Mouse (Mus musculus): ENCODE measurements around the gene Afap1. TPM values are rescaled to one million over a fixed set of nuclear protein-coding genes. Genes with fewer than 3 reads are reported as not detected.

Afap1 gene
- polyA plus RNA-seq, 1 experiment from 2014 or later, result 18.8 TPM

GRCm38 (mm10) chr5:35960168-35960567, 67.0 kb downstream of the Afap1 start:
- no peaks in the 10 kb centered on the region for H3K4me1 ChIP-seq (replicated peaks; ENCODE audit: control insufficient read depth, insufficient read depth, low read length)
- DNase-seq (ENCODE audit: low spot score) (no peak), ATAC-seq (replicated peaks; ENCODE audit: low FRiP score, low TSS enrichment, low read depth) (no peak)
- H3K4me3 ChIP-seq (ENCODE audit: low read depth, low read length), result no peak overlapping the region
- no peak overlapping the region for H3K9ac ChIP-seq (ENCODE audit: low read length)
- no peaks in the 10 kb centered on the region for H3K27me3 ChIP-seq (replicated peaks; ENCODE audit: control insufficient read depth, insufficient read depth, low read length)
- no peak overlapping the region for H3K27ac ChIP-seq (ENCODE audit: low read depth)
- WGBS, result 80% methylated on average over 8 of the region's 8 CpGs
- H3K9me3 ChIP-seq (ENCODE audit: control insufficient read depth, low read length), result no peaks in the 10 kb centered on the region
- H3K36me3 ChIP-seq (ENCODE audit: control insufficient read depth, insufficient read depth, low read length), result peaks cover 84% of the 10 kb centered on the region
- no peak overlapping the region for H3K4me2 ChIP-seq (ENCODE audit: low read length)

- H3K27ac ChIP-seq (ENCODE audit: low read depth), result no peak overlapping the region
- H3K4me3 ChIP-seq (ENCODE audit: low read depth, low read length), result no peak overlapping the region
- ATAC-seq (replicated peaks; ENCODE audit: low FRiP score, low TSS enrichment, low read depth), result no peak
- no peaks in the 10 kb centered on the region for H3K9me3 ChIP-seq (ENCODE audit: control insufficient read depth, low read length)
- no peaks in the 10 kb centered on the region for H3K27me3 ChIP-seq (replicated peaks; ENCODE audit: control insufficient read depth, insufficient read depth, low read length)
- 76% methylated on average over 8 of the region's 8 CpGs for WGBS
- H3K36me3 ChIP-seq (ENCODE audit: control insufficient read depth, insufficient read depth, low read length), result peaks cover 84% of the 10 kb centered on the region
- no peak overlapping the region for H3K9ac ChIP-seq (ENCODE audit: low read length)
- no peaks in the 10 kb centered on the region for H3K4me1 ChIP-seq (replicated peaks; ENCODE audit: control insufficient read depth, insufficient read depth, low read length)
- no peak for DNase-seq (ENCODE audit: low spot score)
- H3K4me2 ChIP-seq (ENCODE audit: low read length), result no peak overlapping the region
These were observed 68.2 kb downstream of the Afap1 start for GRCm38 (mm10) chr5:35961271-35961670.

- H3K9me3 ChIP-seq (ENCODE audit: control insufficient read depth, low read length), result no peaks in the 10 kb centered on the region
- DNase-seq (ENCODE audit: low spot score) (no peak), ATAC-seq (replicated peaks; ENCODE audit: low FRiP score, low TSS enrichment, low read depth) (no peak)
- H3K9ac ChIP-seq (ENCODE audit: low read length), result no peak overlapping the region
- 82% methylated on average over 9 of the region's 9 CpGs for WGBS
- H3K4me3 ChIP-seq (ENCODE audit: low read depth, low read length), result no peak overlapping the region
- H3K4me1 ChIP-seq (replicated peaks; ENCODE audit: control insufficient read depth, insufficient read depth, low read length), result no peaks in the 10 kb centered on the region
- peaks cover 80% of the 10 kb centered on the region for H3K36me3 ChIP-seq (ENCODE audit: control insufficient read depth, insufficient read depth, low read length)
- H3K4me2 ChIP-seq (ENCODE audit: low read length), result no peak overlapping the region
- no peaks in the 10 kb centered on the region for H3K27me3 ChIP-seq (replicated peaks; ENCODE audit: control insufficient read depth, insufficient read depth, low read length)
- H3K27ac ChIP-seq (ENCODE audit: low read depth), result no peak overlapping the region
These were observed 70.5 kb downstream of the Afap1 start for GRCm38 (mm10) chr5:35963635-35964034.

- Histone ChIP-seq H3K9ac (ENCODE audit: low read length) (no peak overlapping the region), H3K27me3 (replicated peaks; ENCODE audit: control insufficient read depth, insufficient read depth, low read length) (no peaks in the 10 kb centered on the region), H3K27ac (ENCODE audit: low read depth) (no peak overlapping the region), H3K4me3 (ENCODE audit: low read depth, low read length) (no peak overlapping the region), H3K9me3 (ENCODE audit: control insufficient read depth, low read length) (no peaks in the 10 kb centered on the region), H3K36me3 (ENCODE audit: control insufficient read depth, insufficient read depth, low read length) (peaks cover 92% of the 10 kb centered on the region), H3K4me1 (replicated peaks; ENCODE audit: control insufficient read depth, insufficient read depth, low read length) (0 out of 2 replicates have a peak, but pooled peaks cover 5% of the 10 kb centered on the region), H3K4me2 (ENCODE audit: low read length) (no peak overlapping the region)
- ATAC-seq (replicated peaks; ENCODE audit: low FRiP score, low TSS enrichment, low read depth), result no peak
- WGBS, result 57% methylated on average over 5 of the region's 5 CpGs
- DNase-seq (ENCODE audit: low spot score), result no peak
These were observed 71.9 kb downstream of the Afap1 start for GRCm38 (mm10) chr5:35965036-35965435.

- H3K4me2 ChIP-seq (ENCODE audit: low read length), result no peak overlapping the region
- no peaks in the 10 kb centered on the region for H3K27me3 ChIP-seq (replicated peaks; ENCODE audit: control insufficient read depth, insufficient read depth, low read length)
- no peaks in the 10 kb centered on the region for H3K9me3 ChIP-seq (ENCODE audit: control insufficient read depth, low read length)
- H3K36me3 ChIP-seq (ENCODE audit: control insufficient read depth, insufficient read depth, low read length), result peaks cover 50% of the 10 kb centered on the region
- no peak for DNase-seq (ENCODE audit: low spot score)
- H3K4me1 ChIP-seq (replicated peaks; ENCODE audit: control insufficient read depth, insufficient read depth, low read length), result peaks cover 28% of the 10 kb centered on the region
- no peak overlapping the region for H3K4me3 ChIP-seq (ENCODE audit: low read depth, low read length)
- ATAC-seq (replicated peaks; ENCODE audit: low FRiP score, low TSS enrichment, low read depth), result no peak
- H3K9ac ChIP-seq (ENCODE audit: low read length), result no peak overlapping the region
- WGBS, result 61% methylated on average over 3 of the region's 3 CpGs
- H3K27ac ChIP-seq (ENCODE audit: low read depth), result no peak overlapping the region; the same call in 1 of the 2 replicates
These were observed 76.7 kb downstream of the Afap1 start for GRCm38 (mm10) chr5:35969857-35970256.

- Histone ChIP-seq H3K27me3 (replicated peaks; ENCODE audit: control insufficient read depth, insufficient read depth, low read length) (no peaks in the 10 kb centered on the region), H3K4me1 (replicated peaks; ENCODE audit: control insufficient read depth, insufficient read depth, low read length) (peaks cover 28% of the 10 kb centered on the region), H3K27ac (ENCODE audit: low read depth) (no peak overlapping the region), H3K36me3 (ENCODE audit: control insufficient read depth, insufficient read depth, low read length) (peaks cover 43% of the 10 kb centered on the region), H3K9ac (ENCODE audit: low read length) (no peak overlapping the region), H3K4me2 (ENCODE audit: low read length) (no peak overlapping the region), H3K4me3 (ENCODE audit: low read depth, low read length) (no peak overlapping the region), H3K9me3 (ENCODE audit: control insufficient read depth, low read length) (no peaks in the 10 kb centered on the region)
- peak; percentile 57 for DNase-seq (ENCODE audit: low spot score)
- 64% methylated on average over 12 of the region's 12 CpGs for WGBS
- ATAC-seq (replicated peaks; ENCODE audit: low FRiP score, low TSS enrichment, low read depth), result no peak
These were observed 77.4 kb downstream of the Afap1 start for GRCm38 (mm10) chr5:35970380-35971105.

GRCm38 (mm10) chr5:35971841-35972578, 78.9 kb downstream of the Afap1 start:
- WGBS, result 65% methylated on average over 10 of the region's 10 CpGs
- no peaks in the 10 kb centered on the region for H3K27me3 ChIP-seq (replicated peaks; ENCODE audit: control insufficient read depth, insufficient read depth, low read length)

GRCm38 (mm10) chr5:35972739-35973138, 79.6 kb downstream of the Afap1 start:
- Histone ChIP-seq H3K4me2 (ENCODE audit: low read length) (no peak overlapping the region), H3K27ac (ENCODE audit: low read depth) (peak overlapping the region; percentile 79; the same call in 1 of the 2 replicates), H3K27me3 (replicated peaks; ENCODE audit: control insufficient read depth, insufficient read depth, low read length) (no peaks in the 10 kb centered on the region), H3K36me3 (ENCODE audit: control insufficient read depth, insufficient read depth, low read length) (peaks cover 43% of the 10 kb centered on the region), H3K9me3 (ENCODE audit: control insufficient read depth, low read length) (no peaks in the 10 kb centered on the region), H3K4me1 (replicated peaks; ENCODE audit: control insufficient read depth, insufficient read depth, low read length) (peaks cover 28% of the 10 kb centered on the region), H3K4me3 (ENCODE audit: low read depth, low read length) (no peak overlapping the region), H3K9ac (ENCODE audit: low read length) (no peak overlapping the region)
- DNase-seq (ENCODE audit: low spot score) (no peak), ATAC-seq (replicated peaks; ENCODE audit: low FRiP score, low TSS enrichment, low read depth) (no peak)
- 46% methylated on average over 7 of the region's 7 CpGs for WGBS

More at GRCm38 (mm10) chr5:35971841-35972578, 78.9 kb downstream of the Afap1 start:
- Histone ChIP-seq H3K9ac (ENCODE audit: low read length) (no peak overlapping the region), H3K36me3 (ENCODE audit: control insufficient read depth, insufficient read depth, low read length) (peaks cover 41% of the 10 kb centered on the region), H3K4me3 (ENCODE audit: low read depth, low read length) (no peak overlapping the region), H3K4me2 (ENCODE audit: low read length) (no peak overlapping the region), H3K9me3 (ENCODE audit: control insufficient read depth, low read length) (no peaks in the 10 kb centered on the region), H3K27ac (ENCODE audit: low read depth) (no peak overlapping the region), H3K4me1 (replicated peaks; ENCODE audit: control insufficient read depth, insufficient read depth, low read length) (peaks cover 28% of the 10 kb centered on the region)
- peak; percentile 81 for DNase-seq (ENCODE audit: low spot score)
- no peak; the same call in 1 of the 2 replicates for ATAC-seq (replicated peaks; ENCODE audit: low FRiP score, low TSS enrichment, low read depth)

Data from intestine, embryonic 14.5 days (tissue).